8 mouse cellular contexts compared by ENCODE assay signal in genomic region chr8:46936039-46936438, GRCm38 (mm10). TPM values are rescaled to one million over a fixed set of nuclear protein-coding genes. Genes with fewer than 3 reads are reported as not detected.
DNase-seq lines count a peak whose midpoint lies in the region; ATAC-seq lines count a peak whose summit lies in the region.

No protein-coding gene starts in this region.

- DNase-seq in cerebellum, postnatal 25 days: no peak
- DNase-seq in limb, embryonic 10.5 days (ENCODE audit: low spot score): no peak
- peak; percentile 25 for DNase-seq in heart, postnatal 4 days
- DNase-seq in lung, postnatal 14 days: peak; percentile 15
- DNase-seq in thymus, postnatal 25 days: no peak

- WGBS in limb, embryonic 12.5 days: 20% methylated on average over 8 of the region's 8 CpGs
- 30% methylated on average over 8 of the region's 8 CpGs for WGBS in limb, embryonic 10.5 days

- H3K36me3 ChIP-seq in limb, embryonic 12.5 days: no peaks in the 10 kb centered on the region
- H3K36me3 ChIP-seq in limb, embryonic 10.5 days: no peaks in the 10 kb centered on the region

- H3K4me3 ChIP-seq in limb, embryonic 12.5 days (replicated peaks): no peak overlapping the region
- no peak overlapping the region for H3K4me3 ChIP-seq in limb, embryonic 10.5 days

- peaks cover 14% of the 10 kb centered on the region for H3K4me1 ChIP-seq in limb, embryonic 12.5 days (replicated peaks)
- peaks cover 5% of the 10 kb centered on the region for H3K4me1 ChIP-seq in limb, embryonic 10.5 days

- 0 out of 2 replicates have a peak, but pooled peaks have one; percentile 31 for ATAC-seq in cerebellum, adult (ENCODE audit: insufficient number of reproducible peaks, low FRiP score, low TSS enrichment)
- peak; percentile 52; the same call in 1 of the 2 replicates for ATAC-seq in limb, embryonic 12.5 days (ENCODE audit: insufficient number of reproducible peaks, insufficient read depth, low FRiP score, low TSS enrichment, low read depth)
- no peak for ATAC-seq in megakaryocyte progenitor cell, adult 5-6 weeks (replicated peaks; ENCODE audit: poor library complexity)

- peak overlapping the region; percentile 17; the same call in 1 of the 2 replicates for H3K4me2 ChIP-seq in limb, embryonic 12.5 days

- no peak overlapping the region; the same call in 1 of the 2 replicates for H3K9ac ChIP-seq in limb, embryonic 12.5 days (replicated peaks)

- H3K27me3 ChIP-seq in limb, embryonic 12.5 days: no peaks in the 10 kb centered on the region
- no peaks in the 10 kb centered on the region for H3K27me3 ChIP-seq in limb, embryonic 10.5 days (ENCODE audit: low read depth, poor library complexity, severe bottlenecking)

- H3K27ac ChIP-seq in limb, embryonic 12.5 days: no peak overlapping the region; the same call in 1 of the 2 replicates
- no peak overlapping the region for H3K27ac ChIP-seq in limb, embryonic 10.5 days

- no peaks in the 10 kb centered on the region for H3K9me3 ChIP-seq in limb, embryonic 12.5 days
- no peaks in the 10 kb centered on the region for H3K9me3 ChIP-seq in limb, embryonic 10.5 days (replicated peaks)

RNA-seq across cellular contexts. Expression of gene Enpp6, which starts 50.6 kb away (rescaled TPM):
- 0.87 and 1.0 TPM in 2 replicates for polyA plus RNA-seq in limb, embryonic 12.5 days (2016; fragmentation: Nextera tagmentation; extraction: Ambion mirVana)
- polyA plus RNA-seq in limb, embryonic 10.5 days (2016; fragmentation: Nextera tagmentation; extraction: Ambion mirVana): 0.09 and 0.24 TPM in 2 replicates
- 10 to 100 TPM in 1 of 2 experiments, 1 to 10 TPM in 1; 9.7 to 11.2 TPM for total RNA-seq in heart, postnatal 4 days (2021)
- total RNA-seq in megakaryocyte progenitor cell, adult 5-6 weeks (2015): not detected in 2 replicates
- total RNA-seq in megakaryocyte progenitor cell, adult 5-6 weeks (2017): not detected in 2 replicates

Comparison
In these comparisons a context has a peak if more than half of its experiments do, and no peak if none do; other contexts are left out.
1. DNase-seq: peak in heart, postnatal 4 days (single experiment) and lung, postnatal 14 days (single experiment); none in cerebellum, postnatal 25 days (0 of 2), limb, embryonic 10.5 days (single experiment) and thymus, postnatal 25 days (single experiment).
2. RNA of gene Enpp6, which starts 50.6 kb away (total RNA-seq): 9.7 to 11.2 TPM in heart, postnatal 4 days; not detected in megakaryocyte progenitor cell, adult 5-6 weeks; every median in the first group is over 10 times any median in the second.